Mouse (Mus musculus) bone marrow macrophage, adult 2 months (primary cell): ENCODE results near the gene Ctnnd1. TPM values are rescaled to one million over a fixed set of nuclear protein-coding genes. Genes with fewer than 3 reads are reported as not detected.
A peak's percentile ranks its signal among the peaks of the same experiment; 100 is the strongest.

Experiments
- H3K27ac ChIP-seq: 2 replicates; pipeline ENCODE4 v1.5.1; 2012; ENCODE audit warnings: low read depth, low read length; ENCODE audit not compliant: insufficient read depth
- H3K4me1 ChIP-seq: 2 replicates; pipeline ENCODE4 v1.6.1; 2012; ENCODE audit warnings: low read length; ENCODE audit not compliant: control insufficient read depth, insufficient read depth
- H3K4me3 ChIP-seq: 2 replicates; pipeline ENCODE4 v1.5.1; 2012; ENCODE audit warnings: mild to moderate bottlenecking, low read length, moderate library complexity; ENCODE audit not compliant: insufficient read depth
- CTCF ChIP-seq: IDR thresholded peaks from 2 replicates; pipeline ENCODE4 v1.5.1; 2012; ENCODE audit warnings: low read depth, mild to moderate bottlenecking, low read length, moderate library complexity
- POLR2A ChIP-seq: IDR thresholded peaks from 2 replicates; pipeline ENCODE4 v1.6.1; 2012; ENCODE audit warnings: mild to moderate bottlenecking, low read depth, low read length, borderline replicate concordance
- polyA plus RNA-seq: library from polyadenylated mRNA; stranded (reverse); fragments of >200 nt; gene quantifications from 2 replicates; pipeline ENCODE4 v1.2.4, GENCODE M21; 2012; ENCODE audit not compliant: missing spikeins, insufficient read depth, insufficient read length

The Ctnnd1 gene
- polyA plus RNA-seq, 1 experiment, result 110 TPM

- TF ChIP-seq CTCF (no peak), POLR2A (no peak)
- Histone ChIP-seq H3K4me1 (peaks cover 2% of the 10 kb centered on the region; the same call in 1 of the 2 replicates), H3K27ac (no peak overlapping the region), H3K4me3 (no peak overlapping the region)
Measured at GRCm38 (mm10) chr2:84612764-84613163, 37.8 kb downstream of the Ctnnd1 start.

- TF ChIP-seq POLR2A (no peak), CTCF (no peak)
- Histone ChIP-seq H3K4me1 (peaks cover 3% of the 10 kb centered on the region; the same call in 1 of the 2 replicates), H3K4me3 (no peak overlapping the region), H3K27ac (no peak overlapping the region)
Measured at GRCm38 (mm10) chr2:84607842-84608241, 42.7 kb downstream of the Ctnnd1 start.

GRCm38 (mm10) chr2:84600977-84601376 is 49.6 kb downstream of the Ctnnd1 start:
- no peak overlapping the region for H3K27ac ChIP-seq
- TF ChIP-seq CTCF (no peak), POLR2A (no peak)
- H3K4me3 ChIP-seq, result no peak overlapping the region
- H3K4me1 ChIP-seq, result peaks cover 22% of the 10 kb centered on the region

- no peak overlapping the region for H3K27ac ChIP-seq
- no peak for TF ChIP-seq CTCF
- no peak for TF ChIP-seq POLR2A
- H3K4me3 ChIP-seq, result no peak overlapping the region
- H3K4me1 ChIP-seq, result peaks cover 22% of the 10 kb centered on the region
Measured at GRCm38 (mm10) chr2:84599270-84599888, 51.2 kb downstream of the Ctnnd1 start.

- TF ChIP-seq CTCF (no peak), POLR2A (no peak)
- Histone ChIP-seq H3K4me3 (no peak overlapping the region), H3K4me1 (peaks cover 28% of the 10 kb centered on the region), H3K27ac (no peak overlapping the region)
Measured at GRCm38 (mm10) chr2:84597123-84597522, 53.4 kb downstream of the Ctnnd1 start.

- Histone ChIP-seq H3K4me3 (peak overlapping the region; percentile 1; the same call in 1 of the 2 replicates), H3K27ac (peak overlapping the region; percentile 8), H3K4me1 (peaks cover 14% of the 10 kb centered on the region)
- TF ChIP-seq POLR2A (no peak), CTCF (no peak)
Measured at GRCm38 (mm10) chr2:84592801-84593200, 57.8 kb downstream of the Ctnnd1 start.

- TF ChIP-seq POLR2A (no peak), CTCF (no peak)
- Histone ChIP-seq H3K27ac (no peak overlapping the region), H3K4me3 (no peak overlapping the region), H3K4me1 (no peaks in the 10 kb centered on the region)
Measured at GRCm38 (mm10) chr2:84585700-84586099, 64.9 kb downstream of the Ctnnd1 start.

GRCm38 (mm10) chr2:84582286-84582685 is 68.3 kb downstream of the Ctnnd1 start:
- Histone ChIP-seq H3K4me3 (no peak overlapping the region), H3K4me1 (no peaks in the 10 kb centered on the region), H3K27ac (no peak overlapping the region)
- TF ChIP-seq CTCF, result no peak

- TF ChIP-seq POLR2A (no peak), CTCF (no peak)
- no peaks in the 10 kb centered on the region for H3K4me1 ChIP-seq
Measured at GRCm38 (mm10) chr2:84581208-84581607, 69.4 kb downstream of the Ctnnd1 start.

GRCm38 (mm10) chr2:84579311-84579710 is 71.3 kb downstream of the Ctnnd1 start:
- no peaks in the 10 kb centered on the region for H3K4me1 ChIP-seq
- TF ChIP-seq POLR2A, result no peak
- TF ChIP-seq CTCF, result no peak
- H3K4me3 ChIP-seq, result no peak overlapping the region
- H3K27ac ChIP-seq, result no peak overlapping the region

More at GRCm38 (mm10) chr2:84581208-84581607, 69.4 kb downstream of the Ctnnd1 start:
- H3K27ac ChIP-seq, result no peak overlapping the region
- no peak overlapping the region for H3K4me3 ChIP-seq
